Mouse (Mus musculus) liver, embryonic 13.5 days (tissue): ENCODE measurements around the gene Hlcs. TPM values are rescaled to one million over a fixed set of nuclear protein-coding genes. Genes with fewer than 3 reads are reported as not detected.

Experiments
- ATAC-seq: fragments of 200-750 bp; cut with Nextera tagmentation; 2 replicates; pipeline ENCODE4 v1.8.0; 2017; ENCODE audit warnings: low read depth, mild to moderate bottlenecking, moderate number of reproducible peaks, moderate library complexity
- DNase-seq: peaks from one replicate; pipeline ENCODE4 v3.0.0; 2022
- H3K27ac ChIP-seq: fragments of 300-500 bp; sonication (generic); 2 replicates; pipeline ENCODE4 v1.5.1; 2015; ENCODE audit warnings: moderate library complexity, mild to moderate bottlenecking, inconsistent platforms
- H3K27me3 ChIP-seq: fragments of 300-500 bp; sonication (generic); 2 replicates; pipeline ENCODE4 v1.6.1; 2015; ENCODE audit warnings: mild to moderate bottlenecking, inconsistent platforms
- H3K36me3 ChIP-seq: fragments of 300-500 bp; sonication (generic); 2 replicates; pipeline ENCODE4 v1.6.1; 2015; ENCODE audit warnings: mild to moderate bottlenecking, inconsistent platforms
- H3K4me1 ChIP-seq: fragments of 300-500 bp; sonication (generic); replicated peaks from 2 replicates; pipeline ENCODE4 v1.6.1; 2015; ENCODE audit warnings: inconsistent platforms
- H3K4me2 ChIP-seq: fragments of 300-500 bp; sonication (generic); 2 replicates; pipeline ENCODE4 v1.6.1; 2015; ENCODE audit warnings: inconsistent platforms, mild to moderate bottlenecking, moderate library complexity
- H3K4me3 ChIP-seq: fragments of 300-500 bp; sonication (generic); replicated peaks from 2 replicates; pipeline ENCODE4 v1.5.1; 2015; ENCODE audit warnings: mild to moderate bottlenecking, inconsistent platforms
- H3K9ac ChIP-seq: fragments of 300-500 bp; sonication (generic); 2 replicates; pipeline ENCODE4 v1.6.1; 2015; ENCODE audit warnings: mild to moderate bottlenecking, inconsistent platforms
- H3K9me3 ChIP-seq: fragments of 300-500 bp; sonication (generic); replicated peaks from 2 replicates; pipeline ENCODE4 v1.6.1; 2016; ENCODE audit warnings: inconsistent platforms
- WGBS: fragments of 180-500 bp; shearing (Covaris S2); methylation state at CpG from one replicate; pipeline ENCODE4 v1.1.7; 2015; ENCODE audit not compliant: insufficient replicate concordance; 5-methylcytosine and 5-hydroxymethylcytosine counted together
- polyA plus RNA-seq: library from polyadenylated mRNA; unstranded; fragments of >200 nt; fragmentation: Nextera tagmentation; extraction: Ambion mirVana; gene quantifications from 2 replicates; pipeline ENCODE4 v1.2.1, GENCODE M21; 2015

The Hlcs gene
- polyA plus RNA-seq, 1 experiment from 2014 or later: 2.5 TPM

- H3K4me1 ChIP-seq: no peaks in the 10 kb centered on the region
- 80% methylated on average over 24 of the region's 24 CpGs for WGBS
- H3K9me3 ChIP-seq: no peaks in the 10 kb centered on the region
- H3K4me2 ChIP-seq: no peak overlapping the region
- no peaks in the 10 kb centered on the region for H3K27me3 ChIP-seq
- H3K4me3 ChIP-seq: no peak overlapping the region
- no peak overlapping the region for H3K27ac ChIP-seq
- no peaks in the 10 kb centered on the region for H3K36me3 ChIP-seq
- H3K9ac ChIP-seq: no peak overlapping the region
- DNase-seq: no peak
- ATAC-seq: no peak
Measured at GRCm38 (mm10) chr16:94253671-94254414, 59.5 kb downstream of the Hlcs start.

- no peak overlapping the region for H3K4me3 ChIP-seq
- DNase-seq (no peak), ATAC-seq (no peak)
- no peaks in the 10 kb centered on the region for H3K9me3 ChIP-seq
- H3K9ac ChIP-seq: no peak overlapping the region
- no peaks in the 10 kb centered on the region for H3K36me3 ChIP-seq
- no peaks in the 10 kb centered on the region for H3K27me3 ChIP-seq
- no peak overlapping the region for H3K27ac ChIP-seq
- no peaks in the 10 kb centered on the region for H3K4me1 ChIP-seq
- H3K4me2 ChIP-seq: no peak overlapping the region
- WGBS: 77% methylated on average over 13 of the region's 13 CpGs
Measured at GRCm38 (mm10) chr16:94251756-94252155, 61.6 kb downstream of the Hlcs start.

GRCm38 (mm10) chr16:94250640-94251349 lies 62.6 kb downstream of the Hlcs start:
- no peak overlapping the region for H3K27ac ChIP-seq
- no peak overlapping the region for H3K4me2 ChIP-seq
- no peaks in the 10 kb centered on the region for H3K9me3 ChIP-seq
- no peak overlapping the region for H3K9ac ChIP-seq
- ATAC-seq (no peak), DNase-seq (no peak)
- no peaks in the 10 kb centered on the region for H3K27me3 ChIP-seq
- no peak overlapping the region for H3K4me3 ChIP-seq
- no peaks in the 10 kb centered on the region for H3K4me1 ChIP-seq
- H3K36me3 ChIP-seq: no peaks in the 10 kb centered on the region
- 81% methylated on average over 15 of the region's 15 CpGs for WGBS

GRCm38 (mm10) chr16:94250136-94250535 lies 63.2 kb downstream of the Hlcs start:
- Histone ChIP-seq H3K4me1 (no peaks in the 10 kb centered on the region), H3K9ac (no peak overlapping the region), H3K9me3 (no peaks in the 10 kb centered on the region), H3K27ac (no peak overlapping the region), H3K4me2 (no peak overlapping the region), H3K4me3 (no peak overlapping the region), H3K27me3 (no peaks in the 10 kb centered on the region), H3K36me3 (no peaks in the 10 kb centered on the region)
- DNase-seq (no peak), ATAC-seq (no peak)
- WGBS: 78% methylated on average over 12 of the region's 12 CpGs

GRCm38 (mm10) chr16:94249666-94250065 lies 63.7 kb downstream of the Hlcs start:
- 84% methylated on average over 10 of the region's 10 CpGs for WGBS
- no peak overlapping the region for H3K4me2 ChIP-seq

GRCm38 (mm10) chr16:94248721-94249120 lies 64.7 kb downstream of the Hlcs start:
- Histone ChIP-seq H3K27ac (no peak overlapping the region), H3K36me3 (no peaks in the 10 kb centered on the region), H3K4me2 (no peak overlapping the region), H3K9me3 (no peaks in the 10 kb centered on the region), H3K4me1 (no peaks in the 10 kb centered on the region), H3K27me3 (no peaks in the 10 kb centered on the region), H3K9ac (no peak overlapping the region), H3K4me3 (no peak overlapping the region)
- 83% methylated on average over 15 of the region's 15 CpGs for WGBS
- ATAC-seq (no peak), DNase-seq (no peak)

More at GRCm38 (mm10) chr16:94249666-94250065, 63.7 kb downstream of the Hlcs start:
- no peak overlapping the region for H3K4me3 ChIP-seq
- H3K9me3 ChIP-seq: no peaks in the 10 kb centered on the region
- no peak overlapping the region for H3K9ac ChIP-seq
- no peaks in the 10 kb centered on the region for H3K27me3 ChIP-seq
- no peaks in the 10 kb centered on the region for H3K4me1 ChIP-seq
- H3K27ac ChIP-seq: no peak overlapping the region
- ATAC-seq (no peak), DNase-seq (no peak)
- H3K36me3 ChIP-seq: no peaks in the 10 kb centered on the region

- H3K27ac ChIP-seq: no peak overlapping the region
- 79% methylated on average over 8 of the region's 8 CpGs for WGBS
- H3K9ac ChIP-seq: no peak overlapping the region
- no peaks in the 10 kb centered on the region for H3K27me3 ChIP-seq
- H3K9me3 ChIP-seq: no peaks in the 10 kb centered on the region
- no peak overlapping the region for H3K4me3 ChIP-seq
- no peaks in the 10 kb centered on the region for H3K4me1 ChIP-seq
- DNase-seq: no peak
- no peak overlapping the region for H3K4me2 ChIP-seq
- H3K36me3 ChIP-seq: no peaks in the 10 kb centered on the region
- ATAC-seq: no peak
Measured at GRCm38 (mm10) chr16:94246976-94247375, 66.4 kb downstream of the Hlcs start.

GRCm38 (mm10) chr16:94246058-94246784 lies 67.2 kb downstream of the Hlcs start:
- no peak for DNase-seq
- Histone ChIP-seq H3K4me3 (no peak overlapping the region), H3K4me1 (no peaks in the 10 kb centered on the region), H3K4me2 (no peak overlapping the region), H3K27ac (no peak overlapping the region), H3K27me3 (no peaks in the 10 kb centered on the region), H3K9ac (no peak overlapping the region), H3K9me3 (no peaks in the 10 kb centered on the region), H3K36me3 (no peaks in the 10 kb centered on the region)
- no peak for ATAC-seq
- WGBS: 57% methylated on average over 17 of the region's 17 CpGs

GRCm38 (mm10) chr16:94241126-94241525 lies 72.2 kb downstream of the Hlcs start:
- Histone ChIP-seq H3K27ac (peak overlapping the region; percentile 50; the same call in 1 of the 2 replicates), H3K4me2 (no peak overlapping the region), H3K36me3 (no peaks in the 10 kb centered on the region), H3K9ac (no peak overlapping the region), H3K9me3 (0 out of 2 replicates have a peak, but pooled peaks cover under 1% of the 10 kb centered on the region), H3K27me3 (no peaks in the 10 kb centered on the region), H3K4me3 (no peak overlapping the region), H3K4me1 (peaks cover 20% of the 10 kb centered on the region)
- DNase-seq (no peak), ATAC-seq (peak; percentile 11; the same call in 1 of the 2 replicates)
- WGBS: 61% methylated on average over 10 of the region's 10 CpGs

GRCm38 (mm10) chr16:94240190-94240589 lies 73.2 kb downstream of the Hlcs start:
- no peak for DNase-seq
- Histone ChIP-seq H3K27ac (no peak overlapping the region), H3K4me2 (no peak overlapping the region), H3K27me3 (no peaks in the 10 kb centered on the region), H3K4me3 (no peak overlapping the region), H3K9me3 (0 out of 2 replicates have a peak, but pooled peaks cover 3% of the 10 kb centered on the region), H3K4me1 (peaks cover 29% of the 10 kb centered on the region), H3K36me3 (no peaks in the 10 kb centered on the region), H3K9ac (no peak overlapping the region)
- 16% methylated on average over 2 of the region's 2 CpGs for WGBS
- ATAC-seq: no peak

GRCm38 (mm10) chr16:94239567-94239966 lies 73.8 kb downstream of the Hlcs start:
- no peak for ATAC-seq
- Histone ChIP-seq H3K4me1 (peaks cover 32% of the 10 kb centered on the region), H3K4me3 (no peak overlapping the region), H3K27ac (no peak overlapping the region), H3K9ac (no peak overlapping the region), H3K27me3 (no peaks in the 10 kb centered on the region), H3K9me3 (0 out of 2 replicates have a peak, but pooled peaks cover 3% of the 10 kb centered on the region), H3K4me2 (no peak overlapping the region), H3K36me3 (no peaks in the 10 kb centered on the region)
- 56% methylated on average over 6 of the region's 6 CpGs for WGBS
- DNase-seq: no peak
